Mouse (Mus musculus): ENCODE measurements around the gene Gm21985. TPM values are rescaled to one million over a fixed set of nuclear protein-coding genes. Genes with fewer than 3 reads are reported as not detected.
"Not testable (repeated sequence)": the region's sequence is repeated elsewhere in the genome, so short reads cannot be mapped to it uniquely, and the experiment has no call there.

Gm21985 gene
- total and polyA plus RNA-seq, 2 experiments from 2014 or later = not detected

DNA sequence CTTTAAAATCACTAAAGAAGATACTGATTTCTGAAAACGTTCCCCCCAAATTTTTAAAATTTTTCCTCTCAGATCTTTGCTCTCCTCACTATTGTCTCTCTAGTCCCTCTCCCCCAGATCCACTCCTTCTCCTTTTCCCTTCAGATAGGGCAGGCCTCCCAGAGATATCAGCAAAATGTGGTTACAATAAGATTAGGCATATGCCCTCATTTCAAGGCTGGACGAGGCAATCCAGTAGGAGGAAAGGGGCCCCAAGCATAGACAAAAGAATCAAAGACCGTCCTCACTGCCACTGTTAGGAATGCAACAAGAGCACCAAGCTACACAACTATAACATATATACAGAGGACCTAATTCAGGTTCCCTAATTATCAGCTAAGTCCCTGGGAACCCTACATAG lies 159.2 kb downstream of the Gm21985 start:
- no peak for ATAC-seq
- Histone ChIP-seq H3K27ac (no peak overlapping the region), H3K27me3 (ENCODE audit: insufficient read depth, low read length) (no peaks in the 10 kb centered on the region), H3K4me1 (ENCODE audit: insufficient read depth, low read length) (no peaks in the 10 kb centered on the region), H3K9me3 (ENCODE audit: low read length) (no peaks in the 10 kb centered on the region), H3K36me3 (ENCODE audit: insufficient read depth, low read length) (no peaks in the 10 kb centered on the region), H3K4me3 (ENCODE audit: low read length) (no peak overlapping the region), H3K4me2 (ENCODE audit: low read depth, low read length) (no peak overlapping the region), H3K9ac (replicated peaks; ENCODE audit: low read length) (no peak overlapping the region)
- WGBS = 75% methylated on average over 3 of the region's 3 CpGs
- TF ChIP-seq CTCF (IDR thresholded peaks at IDR 0.05; ENCODE audit: low read depth) = no peak
- DNase-seq (ENCODE audit: low spot score) = no peak

GRCm38 (mm10) chr2:112428534-112428933 lies 162.4 kb downstream of the Gm21985 start:
- not testable (repeated sequence) for H3K4me1 ChIP-seq (ENCODE audit: insufficient read depth, low read length); H3K36me3 ChIP-seq (ENCODE audit: insufficient read depth, low read length); H3K4me2 ChIP-seq (ENCODE audit: low read depth, low read length); DNase-seq (ENCODE audit: low spot score); H3K9me3 ChIP-seq (ENCODE audit: low read length); H3K4me3 ChIP-seq (ENCODE audit: low read length); ATAC-seq; H3K27me3 ChIP-seq (ENCODE audit: insufficient read depth, low read length); H3K9ac ChIP-seq (replicated peaks; ENCODE audit: low read length); H3K27ac ChIP-seq
- WGBS = 91% methylated on average over 3 of the region's 3 CpGs

DNA sequence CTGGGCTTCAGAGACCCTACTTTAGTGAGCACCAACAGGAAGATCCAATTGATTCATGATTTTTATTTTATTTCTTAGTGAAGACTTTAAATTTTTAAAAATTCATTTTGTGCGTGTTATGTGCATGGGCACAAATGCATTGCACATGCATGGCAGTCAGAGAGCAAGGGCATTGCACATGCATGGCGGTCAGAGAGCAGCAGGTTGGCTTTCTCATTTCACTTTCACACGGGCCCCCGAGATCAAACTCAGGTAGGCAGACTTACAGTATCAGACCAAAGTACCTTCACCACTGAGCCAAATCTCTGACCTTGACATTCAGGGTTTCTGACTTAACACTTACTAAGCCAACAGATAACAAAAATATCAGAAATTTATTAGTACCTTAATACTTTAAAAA lies 163.6 kb downstream of the Gm21985 start:
- WGBS = 94% methylated on average over 4 of the region's 4 CpGs
- no peaks in the 10 kb centered on the region for H3K27me3 ChIP-seq (ENCODE audit: insufficient read depth, low read length)
- no peaks in the 10 kb centered on the region for H3K9me3 ChIP-seq (ENCODE audit: low read length)
- TF ChIP-seq CTCF (IDR thresholded peaks at IDR 0.05; ENCODE audit: low read depth) = no peak
- DNase-seq (ENCODE audit: low spot score) (no peak), ATAC-seq (no peak)
- no peak overlapping the region for H3K4me2 ChIP-seq (ENCODE audit: low read depth, low read length)
- no peaks in the 10 kb centered on the region for H3K4me1 ChIP-seq (ENCODE audit: insufficient read depth, low read length)
- H3K4me3 ChIP-seq (ENCODE audit: low read length) = no peak overlapping the region
- H3K27ac ChIP-seq = no peak overlapping the region
- no peaks in the 10 kb centered on the region for H3K36me3 ChIP-seq (ENCODE audit: insufficient read depth, low read length)
- H3K9ac ChIP-seq (replicated peaks; ENCODE audit: low read length) = no peak overlapping the region

GRCm38 (mm10) chr2:112430403-112430802 lies 164.3 kb downstream of the Gm21985 start:
- Histone ChIP-seq H3K36me3 (ENCODE audit: insufficient read depth, low read length) (no peaks in the 10 kb centered on the region), H3K9me3 (ENCODE audit: low read length) (no peaks in the 10 kb centered on the region), H3K27ac (no peak overlapping the region), H3K27me3 (ENCODE audit: insufficient read depth, low read length) (no peaks in the 10 kb centered on the region), H3K4me3 (ENCODE audit: low read length) (no peak overlapping the region), H3K9ac (replicated peaks; ENCODE audit: low read length) (no peak overlapping the region), H3K4me2 (ENCODE audit: low read depth, low read length) (no peak overlapping the region), H3K4me1 (ENCODE audit: insufficient read depth, low read length) (no peaks in the 10 kb centered on the region)
- DNase-seq (ENCODE audit: low spot score) = no peak
- no peak for ATAC-seq
- no peak for TF ChIP-seq CTCF (IDR thresholded peaks at IDR 0.05; ENCODE audit: low read depth)
- WGBS = 76% methylated on average over 5 of the region's 5 CpGs

- H3K4me1 ChIP-seq (ENCODE audit: insufficient read depth, low read length) = no peaks in the 10 kb centered on the region
- no peak for TF ChIP-seq CTCF (IDR thresholded peaks at IDR 0.05; ENCODE audit: low read depth)
- DNase-seq (ENCODE audit: low spot score) (no peak), ATAC-seq (no peak)
- whole genome bisulfite sequencing = 89% methylated on average over 2 of the region's 2 CpGs
- H3K27me3 ChIP-seq (ENCODE audit: insufficient read depth, low read length) = no peaks in the 10 kb centered on the region
- no peak overlapping the region for H3K27ac ChIP-seq
- no peaks in the 10 kb centered on the region for H3K9me3 ChIP-seq (ENCODE audit: low read length)
- H3K4me2 ChIP-seq (ENCODE audit: low read depth, low read length) = no peak overlapping the region
- no peaks in the 10 kb centered on the region for H3K36me3 ChIP-seq (ENCODE audit: insufficient read depth, low read length)
- H3K4me3 ChIP-seq (ENCODE audit: low read length) = no peak overlapping the region
- no peak overlapping the region for H3K9ac ChIP-seq (replicated peaks; ENCODE audit: low read length)
Observed at GRCm38 (mm10) chr2:112432523-112432922, 166.4 kb downstream of the Gm21985 start.

GRCm38 (mm10) chr2:112433359-112433758 lies 167.2 kb downstream of the Gm21985 start:
- Histone ChIP-seq H3K4me3 (ENCODE audit: low read length) (no peak overlapping the region), H3K4me2 (ENCODE audit: low read depth, low read length) (no peak overlapping the region)
- no peak for ATAC-seq

GRCm38 (mm10) chr2:112436292-112436691 lies 170.2 kb downstream of the Gm21985 start:
- Histone ChIP-seq H3K4me1 (ENCODE audit: insufficient read depth, low read length) (no peaks in the 10 kb centered on the region), H3K4me3 (ENCODE audit: low read length) (no peak overlapping the region), H3K4me2 (ENCODE audit: low read depth, low read length) (no peak overlapping the region), H3K36me3 (ENCODE audit: insufficient read depth, low read length) (no peaks in the 10 kb centered on the region), H3K9me3 (ENCODE audit: low read length) (no peaks in the 10 kb centered on the region), H3K27me3 (ENCODE audit: insufficient read depth, low read length) (no peaks in the 10 kb centered on the region), H3K9ac (replicated peaks; ENCODE audit: low read length) (no peak overlapping the region), H3K27ac (no peak overlapping the region)
- DNase-seq (ENCODE audit: low spot score) (no peak), ATAC-seq (no peak)
- TF ChIP-seq CTCF (IDR thresholded peaks at IDR 0.05; ENCODE audit: low read depth) = no peak
- WGBS = 75% methylated on average over 4 of the region's 4 CpGs

More at GRCm38 (mm10) chr2:112433359-112433758, 167.2 kb downstream of the Gm21985 start:
- Histone ChIP-seq H3K27ac (no peak overlapping the region), H3K36me3 (ENCODE audit: insufficient read depth, low read length) (no peaks in the 10 kb centered on the region), H3K9me3 (ENCODE audit: low read length) (no peaks in the 10 kb centered on the region), H3K9ac (replicated peaks; ENCODE audit: low read length) (no peak overlapping the region), H3K27me3 (ENCODE audit: insufficient read depth, low read length) (no peaks in the 10 kb centered on the region), H3K4me1 (ENCODE audit: insufficient read depth, low read length) (no peaks in the 10 kb centered on the region)
- 69% methylated on average over 2 of the region's 2 CpGs for WGBS
- DNase-seq (ENCODE audit: low spot score) = no peak
- TF ChIP-seq CTCF (IDR thresholded peaks at IDR 0.05; ENCODE audit: low read depth) = no peak
